Mouse (Mus musculus): ENCODE measurements around the gene Arl15. TPM values are rescaled to one million over a fixed set of nuclear protein-coding genes. Genes with fewer than 3 reads are reported as not detected.

The Arl15 gene
- total RNA-seq, 1 experiment from 2014 or later = 16.2 TPM

DNA sequence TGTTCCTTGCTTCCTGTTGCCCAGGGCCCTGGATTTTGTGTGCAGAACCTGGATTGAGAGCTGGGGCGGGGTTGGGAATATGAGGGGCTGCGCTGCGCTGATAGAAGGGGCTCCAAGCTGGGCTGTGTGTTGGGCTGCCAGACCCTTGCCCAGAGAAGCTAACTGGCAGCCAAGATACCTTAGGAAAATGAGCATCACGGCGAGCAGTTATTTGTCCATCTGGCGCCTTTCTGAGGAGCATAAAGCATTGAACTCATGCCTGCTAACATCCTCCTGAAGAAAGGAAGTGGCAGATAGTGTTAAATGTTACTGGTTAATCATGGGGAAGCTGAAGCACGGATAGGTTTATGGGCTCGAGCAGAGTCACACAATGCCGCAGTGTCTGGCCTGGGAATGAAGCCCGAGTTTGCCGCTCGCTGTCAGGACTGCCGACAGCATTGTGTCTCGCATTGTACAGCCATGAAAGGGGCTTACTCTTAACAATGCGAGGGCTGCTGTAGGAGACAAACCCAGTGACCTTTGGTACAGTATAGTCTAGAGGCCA lies 123.6 kb downstream of the Arl15 start:
- no peak for ATAC-seq (replicated peaks in 1 of 2; ENCODE audit: insufficient read depth in 1 of 2, low FRiP score in 2 of 2, low TSS enrichment in 1 of 2, low read depth in 1 of 2, poor library complexity in 2 of 2, severe bottlenecking in 2 of 2)

DNA sequence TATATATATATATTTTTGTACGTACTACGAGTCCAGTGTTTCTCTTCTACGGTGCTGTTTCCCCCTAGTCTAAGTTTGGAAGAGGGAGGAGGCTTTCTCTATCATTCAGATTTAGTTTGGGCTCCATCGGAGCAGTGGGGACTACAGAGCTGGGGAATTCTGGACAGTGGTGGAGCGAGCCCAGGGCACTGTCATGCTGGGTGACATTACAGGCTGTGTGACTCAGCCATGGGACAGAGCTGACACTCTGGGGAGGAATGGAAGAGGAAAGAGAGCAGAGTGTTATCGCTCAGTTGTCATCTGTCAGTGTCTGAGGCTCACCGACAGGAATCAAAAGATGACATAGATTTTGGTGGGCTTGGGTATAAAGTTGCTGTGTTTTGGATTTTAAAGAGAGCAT lies 124.4 kb downstream of the Arl15 start:
- ATAC-seq (replicated peaks in 1 of 2; ENCODE audit: insufficient read depth in 1 of 2, low FRiP score in 2 of 2, low TSS enrichment in 1 of 2, low read depth in 1 of 2, poor library complexity in 2 of 2, severe bottlenecking in 2 of 2) = no peak

DNA sequence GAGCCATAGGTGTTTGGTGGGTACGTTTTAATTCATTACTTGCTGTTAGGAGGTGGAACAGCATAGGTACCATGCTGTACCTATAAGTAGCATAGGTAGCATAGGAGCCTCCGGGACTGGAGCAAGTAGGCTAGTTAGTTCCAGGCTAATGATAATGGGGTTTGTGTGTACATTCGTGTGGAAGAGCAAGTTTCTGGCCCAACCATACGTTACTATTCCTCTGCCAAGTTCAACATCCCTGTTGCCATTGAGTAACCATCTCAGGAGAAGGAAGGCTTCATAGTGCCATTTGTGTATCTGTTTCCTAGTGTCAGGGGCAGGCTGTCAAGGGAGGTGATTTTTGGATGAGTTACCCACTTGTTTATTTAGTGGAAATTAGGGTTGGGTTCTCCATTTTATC lies 141.4 kb downstream of the Arl15 start:
- ATAC-seq (replicated peaks in 1 of 2; ENCODE audit: insufficient read depth in 1 of 2, low FRiP score in 2 of 2, low TSS enrichment in 1 of 2, low read depth in 1 of 2, poor library complexity in 2 of 2, severe bottlenecking in 2 of 2) = no peak

DNA sequence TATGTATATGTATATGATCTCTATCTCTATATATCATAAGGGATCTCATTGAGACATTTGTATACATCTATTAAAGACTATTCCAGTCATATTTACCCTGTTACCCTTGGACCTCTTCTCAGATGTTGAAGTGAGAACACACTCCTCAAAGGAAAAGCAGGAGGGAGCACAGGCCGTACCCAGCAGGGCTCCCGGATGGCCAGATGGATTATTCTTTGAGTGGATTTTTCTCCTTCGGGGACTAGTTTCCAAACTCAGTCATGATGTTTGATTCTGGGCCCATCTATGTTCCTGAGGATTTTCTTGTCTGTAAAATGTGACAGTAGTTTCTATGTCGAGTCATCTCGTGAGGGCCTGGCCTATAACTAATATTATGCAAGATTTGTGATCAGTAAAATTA lies 142.9 kb downstream of the Arl15 start:
- ATAC-seq (replicated peaks in 1 of 2; ENCODE audit: insufficient read depth in 1 of 2, low FRiP score in 2 of 2, low TSS enrichment in 1 of 2, low read depth in 1 of 2, poor library complexity in 2 of 2, severe bottlenecking in 2 of 2) = no peak

DNA sequence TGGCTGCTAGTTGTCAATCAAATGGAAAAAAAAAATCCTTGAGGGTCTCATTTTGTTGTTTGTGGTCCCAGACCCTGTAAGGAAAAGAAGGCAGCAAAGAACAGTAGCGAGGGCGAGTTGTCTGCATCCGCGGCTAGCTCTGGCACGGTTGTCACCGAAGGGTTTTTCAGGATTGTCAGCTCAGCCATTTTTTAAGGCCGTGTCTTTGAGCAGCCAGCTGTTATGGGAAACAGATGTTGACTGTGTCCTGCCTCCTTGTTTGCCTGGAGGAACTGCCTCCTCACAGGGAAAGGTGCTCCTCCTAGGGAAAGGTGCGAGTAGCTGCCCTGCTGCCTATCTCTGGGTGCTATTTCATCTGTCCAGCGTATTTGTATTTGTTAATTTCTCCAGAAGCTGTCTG lies 144.3 kb downstream of the Arl15 start:
- ATAC-seq (replicated peaks in 1 of 2; ENCODE audit: insufficient read depth in 1 of 2, low FRiP score in 2 of 2, low TSS enrichment in 1 of 2, low read depth in 1 of 2, poor library complexity in 2 of 2, severe bottlenecking in 2 of 2) = no peak

DNA sequence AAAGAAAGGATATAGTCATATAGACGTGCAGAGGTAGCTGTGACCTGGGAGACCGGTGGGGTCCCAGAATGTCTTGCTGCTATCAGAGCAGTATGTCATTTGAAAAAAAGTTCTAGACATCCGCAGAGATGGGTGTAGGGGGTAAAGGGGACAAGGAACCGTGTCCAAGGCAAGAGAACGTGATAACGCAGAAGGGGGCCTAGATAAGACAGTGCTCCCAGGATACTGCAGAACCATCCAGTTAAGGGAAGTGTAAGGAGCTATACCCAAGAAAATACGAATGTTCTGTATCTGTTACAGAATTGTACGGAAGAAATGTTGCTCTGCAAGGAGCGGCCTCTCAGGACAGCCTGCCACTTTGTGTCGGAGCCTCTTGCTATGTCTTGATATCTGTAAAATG lies 144.8 kb downstream of the Arl15 start:
- no peak for ATAC-seq (replicated peaks in 1 of 2; ENCODE audit: insufficient read depth in 1 of 2, low FRiP score in 2 of 2, low TSS enrichment in 1 of 2, low read depth in 1 of 2, poor library complexity in 2 of 2, severe bottlenecking in 2 of 2)

DNA sequence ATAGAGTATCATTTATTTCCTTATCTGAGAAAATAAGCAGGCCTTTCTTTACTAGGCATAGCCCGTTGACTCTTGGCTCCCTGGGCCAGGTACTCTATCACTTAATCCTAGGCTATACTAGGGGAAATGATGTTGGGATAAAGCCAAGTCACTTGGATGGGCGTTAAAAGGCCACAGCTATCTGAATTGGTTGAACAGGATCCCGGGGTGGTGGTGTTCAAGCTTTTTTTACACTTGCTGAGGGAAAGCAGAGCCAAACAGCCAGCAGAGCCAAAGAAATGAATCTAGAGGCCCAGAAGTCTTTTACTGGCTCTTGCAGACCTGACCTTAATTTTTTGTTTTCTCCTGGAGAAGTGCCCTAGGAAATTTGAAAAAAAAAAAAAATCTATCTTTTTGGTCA lies 145.4 kb downstream of the Arl15 start:
- no peak for ATAC-seq (replicated peaks in 1 of 2; ENCODE audit: insufficient read depth in 1 of 2, low FRiP score in 2 of 2, low TSS enrichment in 1 of 2, low read depth in 1 of 2, poor library complexity in 2 of 2, severe bottlenecking in 2 of 2)

DNA sequence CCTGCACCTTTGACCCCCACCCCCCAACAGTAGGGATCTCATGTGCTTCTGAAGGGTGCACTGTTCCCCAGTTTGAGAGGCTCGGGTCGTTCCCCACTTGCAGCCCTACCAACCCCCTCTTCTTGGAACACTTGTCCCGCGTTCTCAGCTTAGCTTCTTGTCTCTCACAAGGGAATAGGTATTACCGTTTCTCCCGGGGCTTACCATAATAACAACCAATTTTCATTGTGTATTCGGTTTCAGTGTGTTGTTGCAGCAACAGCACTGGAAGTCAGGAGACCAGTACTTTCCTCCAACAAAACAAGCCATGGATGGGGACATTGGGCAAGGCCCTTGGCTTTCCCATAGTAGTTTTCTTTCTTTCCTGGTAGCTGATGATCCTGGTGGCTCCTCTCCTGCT lies 145.8 kb downstream of the Arl15 start:
- ATAC-seq (replicated peaks in 1 of 2; ENCODE audit: insufficient read depth in 1 of 2, low FRiP score in 2 of 2, low TSS enrichment in 1 of 2, low read depth in 1 of 2, poor library complexity in 2 of 2, severe bottlenecking in 2 of 2) = no peak

DNA sequence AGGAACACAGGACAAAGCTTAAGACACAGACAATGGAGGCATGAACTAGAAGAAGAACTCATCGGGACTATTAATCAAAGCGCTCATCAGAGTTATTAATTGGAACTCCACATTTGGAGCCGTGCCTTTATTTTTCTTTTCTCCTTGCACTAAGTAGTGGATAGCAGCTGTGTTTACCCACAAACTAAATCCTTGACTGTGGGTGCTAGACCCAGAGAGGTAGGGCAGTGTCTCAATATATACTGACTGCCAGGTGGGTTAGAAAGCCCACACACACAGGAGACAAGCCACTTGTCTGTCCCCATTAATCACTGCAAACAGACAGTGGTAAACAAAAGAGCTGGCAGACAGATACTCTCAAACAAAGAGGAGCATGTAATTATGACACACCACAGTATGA lies 147.6 kb downstream of the Arl15 start:
- no peak for ATAC-seq (replicated peaks in 1 of 2; ENCODE audit: insufficient read depth in 1 of 2, low FRiP score in 2 of 2, low TSS enrichment in 1 of 2, low read depth in 1 of 2, poor library complexity in 2 of 2, severe bottlenecking in 2 of 2)

DNA sequence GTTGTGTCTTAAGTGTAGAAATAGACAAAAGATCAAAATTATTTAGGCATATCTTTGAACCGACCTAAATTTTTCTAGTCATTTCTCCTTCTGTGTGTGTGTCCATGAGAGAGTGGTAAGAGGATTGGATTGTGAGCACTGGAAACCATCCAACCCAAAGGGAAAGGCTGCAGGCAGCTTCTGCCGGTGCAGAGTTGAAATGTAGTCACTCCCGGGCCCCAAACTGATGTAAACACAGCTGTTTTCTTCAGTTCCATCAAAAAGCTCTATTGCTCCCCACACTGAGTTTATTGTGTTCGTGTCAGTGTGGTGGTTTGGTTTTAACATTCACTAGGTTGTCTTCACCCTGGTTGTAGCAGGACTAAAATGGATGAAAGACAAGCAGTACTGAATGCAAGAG lies 153.2 kb downstream of the Arl15 start:
- no peak for ATAC-seq (replicated peaks in 1 of 2; ENCODE audit: insufficient read depth in 1 of 2, low FRiP score in 2 of 2, low TSS enrichment in 1 of 2, low read depth in 1 of 2, poor library complexity in 2 of 2, severe bottlenecking in 2 of 2)

DNA sequence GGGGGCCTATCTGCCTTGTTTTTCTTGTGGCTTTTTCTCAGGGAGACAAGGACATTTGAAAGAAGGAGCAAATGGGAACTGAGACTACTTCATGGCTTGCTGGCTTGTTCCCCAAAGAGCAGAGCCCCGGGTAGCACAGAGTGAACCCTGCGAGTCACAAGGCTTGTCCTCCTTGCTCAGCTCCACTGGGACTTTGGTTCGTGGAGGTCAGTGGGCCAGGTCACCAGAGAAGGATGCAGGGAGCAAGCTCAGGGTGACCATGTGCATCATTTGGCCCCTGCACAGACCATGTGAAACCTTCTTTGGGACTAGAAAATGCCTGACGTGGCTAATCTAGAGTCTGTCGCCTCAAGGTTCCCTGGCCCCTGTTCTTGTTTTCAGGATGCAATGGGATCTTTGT lies 155.4 kb downstream of the Arl15 start:
- no peak for ATAC-seq (replicated peaks in 1 of 2; ENCODE audit: insufficient read depth in 1 of 2, low FRiP score in 2 of 2, low TSS enrichment in 1 of 2, low read depth in 1 of 2, poor library complexity in 2 of 2, severe bottlenecking in 2 of 2)

DNA sequence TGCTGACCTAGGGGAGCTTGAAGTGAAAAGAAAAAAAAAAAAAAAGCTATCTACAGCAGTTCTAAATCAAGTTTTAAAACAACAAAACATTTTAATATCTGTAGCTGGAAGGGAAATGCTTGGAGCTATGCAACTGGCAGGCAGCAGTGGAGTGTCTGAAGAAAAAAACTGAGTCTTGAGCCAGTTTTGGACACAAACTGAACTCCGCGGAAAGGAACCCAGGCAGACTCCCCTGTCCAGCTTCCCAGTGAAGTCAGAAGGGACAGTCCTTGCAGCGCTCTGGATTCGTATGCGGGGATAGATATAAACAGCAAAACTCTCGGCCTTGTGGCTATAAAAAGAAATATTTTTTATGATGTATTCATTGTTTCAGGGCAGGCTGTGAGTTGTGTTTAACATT lies 155.8 kb downstream of the Arl15 start:
- no peak for ATAC-seq (replicated peaks in 1 of 2; ENCODE audit: insufficient read depth in 1 of 2, low FRiP score in 2 of 2, low TSS enrichment in 1 of 2, low read depth in 1 of 2, poor library complexity in 2 of 2, severe bottlenecking in 2 of 2)

DNA sequence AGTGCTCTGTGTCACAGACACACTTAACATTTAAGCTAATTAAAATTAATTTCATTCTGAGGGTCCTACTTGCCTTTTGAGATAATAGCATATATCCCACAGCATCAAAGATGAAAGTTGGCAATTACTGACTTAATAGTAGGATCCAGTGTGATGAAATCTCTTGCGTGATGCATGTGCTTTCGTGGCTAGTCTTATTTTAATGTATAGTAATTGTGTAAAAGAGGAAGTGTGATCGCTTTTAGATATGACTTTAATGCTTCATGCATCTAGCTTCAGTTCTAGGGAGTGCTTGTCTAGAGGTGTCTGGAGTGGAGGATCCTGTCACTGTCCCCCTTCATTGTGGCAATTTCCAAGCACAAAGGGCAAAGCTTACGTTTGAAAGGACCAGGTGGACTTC lies 163.1 kb downstream of the Arl15 start:
- ATAC-seq (replicated peaks in 1 of 2; ENCODE audit: insufficient read depth in 1 of 2, low FRiP score in 2 of 2, low TSS enrichment in 1 of 2, low read depth in 1 of 2, poor library complexity in 2 of 2, severe bottlenecking in 2 of 2) = no peak; a peak in 1 of 4 replicates

DNA sequence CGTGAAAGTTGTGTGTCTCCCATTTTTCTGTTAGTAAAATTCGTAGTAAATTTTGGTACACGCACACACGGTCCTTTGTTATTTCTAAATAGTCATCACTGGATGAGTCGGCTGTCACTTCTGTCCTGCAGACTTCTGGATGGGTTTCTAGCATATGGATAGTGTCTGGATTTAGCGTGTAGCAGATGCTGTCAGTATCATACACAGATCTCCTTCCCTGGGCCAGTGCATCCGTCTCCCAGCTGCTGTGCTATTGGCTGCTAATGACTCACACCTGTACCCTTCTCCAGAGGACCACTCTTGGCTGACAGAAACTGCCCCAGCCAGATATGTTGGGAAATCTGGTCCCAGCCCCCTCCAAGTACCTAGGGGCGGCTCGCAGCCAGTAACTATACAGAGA lies 170.6 kb downstream of the Arl15 start:
- no peak for ATAC-seq (replicated peaks in 1 of 2; ENCODE audit: insufficient read depth in 1 of 2, low FRiP score in 2 of 2, low TSS enrichment in 1 of 2, low read depth in 1 of 2, poor library complexity in 2 of 2, severe bottlenecking in 2 of 2)

DNA sequence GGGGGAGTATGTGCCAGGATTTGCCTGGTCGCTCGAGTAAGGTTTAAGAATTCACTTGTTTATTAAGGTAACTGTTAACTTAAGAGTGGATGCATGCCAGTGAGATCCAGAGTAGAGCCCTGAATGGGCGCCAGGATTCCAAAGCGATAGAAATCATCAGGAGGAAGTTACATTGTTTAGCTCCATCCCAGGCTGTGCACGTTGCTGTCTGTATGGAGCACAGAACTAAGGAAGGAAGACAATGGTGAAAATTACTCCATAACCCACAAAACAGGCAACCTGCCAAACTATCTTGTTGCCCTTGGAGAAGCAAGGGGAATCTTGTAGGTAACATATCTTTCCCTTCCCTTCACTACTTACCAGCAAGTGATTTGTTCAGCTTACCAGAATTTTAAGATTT lies 176.4 kb downstream of the Arl15 start:
- ATAC-seq (replicated peaks in 1 of 2; ENCODE audit: insufficient read depth in 1 of 2, low FRiP score in 2 of 2, low TSS enrichment in 1 of 2, low read depth in 1 of 2, poor library complexity in 2 of 2, severe bottlenecking in 2 of 2) = no peak; a peak in 1 of 4 replicates

DNA sequence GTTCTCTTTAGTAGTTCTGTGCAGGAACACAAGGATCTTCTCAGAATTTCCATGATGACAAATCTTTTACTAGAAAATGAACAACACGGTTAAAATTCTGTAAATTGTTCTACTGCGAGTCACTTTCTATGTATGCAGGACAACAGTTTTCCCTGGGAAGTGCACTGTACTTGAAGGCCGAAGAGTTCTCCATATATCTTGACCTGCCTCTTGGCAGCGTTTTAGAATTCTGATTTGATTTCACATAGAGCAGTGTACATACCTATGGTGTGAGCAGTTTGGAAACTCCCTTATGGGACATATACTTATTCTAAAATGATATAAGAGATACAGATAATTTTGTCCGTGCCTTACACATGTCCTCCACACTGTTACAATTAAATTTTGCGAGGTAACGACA lies 178.1 kb downstream of the Arl15 start:
- ATAC-seq (replicated peaks in 1 of 2; ENCODE audit: insufficient read depth in 1 of 2, low FRiP score in 2 of 2, low TSS enrichment in 1 of 2, low read depth in 1 of 2, poor library complexity in 2 of 2, severe bottlenecking in 2 of 2) = no peak

DNA sequence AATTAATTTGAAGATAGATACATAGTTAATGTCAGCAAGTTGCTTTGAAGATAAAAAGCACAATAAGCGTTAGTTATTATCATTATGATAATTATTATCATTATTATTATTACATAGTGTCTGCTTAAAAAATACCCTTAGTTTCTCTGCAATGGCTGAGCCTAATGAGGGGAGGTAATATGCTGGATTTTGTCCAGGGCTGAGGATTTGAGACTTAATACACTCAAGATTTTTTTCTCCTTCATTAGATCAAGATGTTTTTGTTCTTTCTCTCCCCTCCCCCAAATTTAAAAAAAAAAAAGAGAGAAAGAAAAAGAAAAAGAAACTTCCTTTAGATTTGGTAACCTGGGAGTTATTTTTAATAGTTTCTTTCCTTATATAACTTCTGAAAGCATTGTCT lies 180.6 kb downstream of the Arl15 start:
- no peak for ATAC-seq (replicated peaks in 1 of 2; ENCODE audit: insufficient read depth in 1 of 2, low FRiP score in 2 of 2, low TSS enrichment in 1 of 2, low read depth in 1 of 2, poor library complexity in 2 of 2, severe bottlenecking in 2 of 2)

DNA sequence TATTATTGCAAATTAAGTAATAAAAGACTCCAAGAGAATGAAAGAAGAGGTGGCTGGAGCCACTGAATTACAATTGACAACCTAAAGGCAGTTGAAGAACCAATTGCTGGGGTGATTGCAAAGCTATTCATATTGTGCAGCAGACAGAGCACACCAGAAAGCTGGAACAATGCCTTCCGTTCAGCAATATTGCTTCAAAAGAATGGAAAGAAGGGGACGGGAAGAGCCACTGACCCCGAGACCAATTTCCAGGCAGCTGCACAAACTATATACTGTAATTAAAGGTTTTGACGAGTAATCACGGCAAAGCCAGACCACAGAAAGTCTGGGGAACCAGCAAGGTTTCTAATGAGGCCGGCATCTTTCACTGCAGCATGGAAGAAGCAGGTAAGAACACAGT lies 181.4 kb downstream of the Arl15 start:
- no peak for ATAC-seq (replicated peaks in 1 of 2; ENCODE audit: insufficient read depth in 1 of 2, low FRiP score in 2 of 2, low TSS enrichment in 1 of 2, low read depth in 1 of 2, poor library complexity in 2 of 2, severe bottlenecking in 2 of 2)

DNA sequence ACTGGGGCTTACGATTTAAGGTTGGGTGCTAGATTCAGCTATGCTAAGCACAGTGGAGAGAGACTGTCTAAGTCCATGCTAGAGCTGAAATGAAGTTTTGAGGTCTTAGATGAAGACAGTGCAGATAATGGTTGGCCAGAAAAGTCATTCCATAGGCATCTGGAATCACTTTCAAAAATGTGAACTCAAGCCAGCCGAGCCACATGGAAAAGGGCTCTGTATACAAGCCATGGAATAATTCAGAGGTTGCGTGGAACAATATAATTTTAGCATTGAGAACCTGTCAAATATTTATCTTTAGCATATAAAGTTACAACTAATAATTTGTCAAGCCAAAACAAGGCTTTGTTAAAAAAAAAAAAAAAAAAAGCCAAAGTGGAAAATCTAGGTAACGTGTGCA lies 182.6 kb downstream of the Arl15 start:
- no peak for ATAC-seq (replicated peaks in 1 of 2; ENCODE audit: insufficient read depth in 1 of 2, low FRiP score in 2 of 2, low TSS enrichment in 1 of 2, low read depth in 1 of 2, poor library complexity in 2 of 2, severe bottlenecking in 2 of 2)

Measured in hematopoietic stem cell, adult 5-6 weeks (primary cell).